Mouse (Mus musculus): ENCODE results near the gene Lnpk.

- TF ChIP-seq TCF3 (IDR thresholded peaks at IDR 0.05; ENCODE audit: insufficient read length, low read depth), result no peak
- TF ChIP-seq REST (IDR thresholded peaks at IDR 0.05; ENCODE audit: insufficient read depth, insufficient read length), result no peak
- no peak for TF ChIP-seq POLR2A (IDR thresholded peaks at IDR 0.05; ENCODE audit: insufficient read length, low read depth)
- TF ChIP-seq USF1 (IDR thresholded peaks at IDR 0.05; ENCODE audit: low read depth), result no peak
- TF ChIP-seq MYOG (IDR thresholded peaks at IDR 0.05; ENCODE audit: control insufficient read depth in 1 of 3, insufficient read depth in 1 of 3, insufficient read length in 2 of 3, low read depth in 2 of 3), result no peak
- no peak for TF ChIP-seq TCF12 (IDR thresholded peaks at IDR 0.05; ENCODE audit: insufficient read depth, poor library complexity, severe bottlenecking)
These were observed 24.8 kb upstream of the Lnpk start for GRCm38 (mm10) chr2:74604011-74604410.

All from myocyte (in vitro differentiated cells).